Mouse (Mus musculus) heart, adult 2 months (tissue): ENCODE data around the gene 4921536K21Rik.

Experiments
- CTCF ChIP-seq: fragments of 200-600 bp; IDR thresholded peaks from 2 replicates; pipeline ENCODE4 v1.8.1; 2022; ENCODE audit warnings: antibody characterized with exemption, mild to moderate bottlenecking, moderate library complexity
- EP300 ChIP-seq: fragments of 200-500 bp; IDR thresholded peaks from 2 replicates; pipeline ENCODE4 v1.6.1; 2011; ENCODE audit warnings: low read depth, low read length, control low read depth; ENCODE audit not compliant: insufficient read depth
- POLR2A ChIP-seq: fragments of 200-500 bp; IDR thresholded peaks from 2 replicates; pipeline ENCODE4 v1.6.1; 2011; ENCODE audit warnings: mild to moderate bottlenecking, low read depth, low read length, control low read depth; ENCODE audit not compliant: insufficient read depth

DNA sequence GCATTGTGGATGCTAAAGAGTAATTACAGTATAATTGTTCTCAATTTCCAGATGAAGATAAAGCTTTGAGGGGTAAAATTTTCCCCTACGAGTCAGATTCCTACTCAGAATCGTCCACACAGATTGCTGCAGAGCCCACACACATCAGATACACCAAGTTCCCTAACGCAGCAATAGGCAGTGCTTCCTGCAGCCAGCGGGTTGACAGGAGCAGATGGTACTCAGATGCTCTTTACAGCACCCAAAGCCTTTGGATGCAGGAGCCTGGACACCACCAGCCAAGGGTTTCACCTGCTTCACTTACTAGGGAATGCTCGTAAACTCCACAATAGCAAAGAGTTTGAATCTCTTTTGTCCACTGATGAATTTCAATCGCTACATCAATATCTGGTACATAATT is 18.5 kb downstream of the 4921536K21Rik start:
- no peak for TF ChIP-seq CTCF
- TF ChIP-seq POLR2A, result no peak
- TF ChIP-seq EP300, result no peak
